Mouse (Mus musculus): ENCODE results near the gene Dpf2.
A peak's percentile ranks its signal among the peaks of the same experiment; 100 is the strongest.

Gene Dpf2

GRCm38 (mm10) chr19:5913007-5913719 lies at the start of gene Dpf2:
TSS of gene Dpf2 (minus strand) at chr19:5913010.
- no peak for DNase-seq (ENCODE audit: low read depth, low spot score)

- no peak for DNase-seq (ENCODE audit: low read depth, low spot score)
Measured at GRCm38 (mm10) chr19:5957371-5957770, 44.6 kb upstream of the Dpf2 start.

- peak; percentile 87 for DNase-seq (ENCODE audit: low read depth, low spot score)
Measured at GRCm38 (mm10) chr19:5956685-5957084, 43.9 kb upstream of the Dpf2 start.

GRCm38 (mm10) chr19:5955704-5956670 lies 43.2 kb upstream of the Dpf2 start:
- DNase-seq (ENCODE audit: low read depth, low spot score): peak; percentile 37

- no peak for DNase-seq (ENCODE audit: low read depth, low spot score)
Measured at GRCm38 (mm10) chr19:5954936-5955335, 42.1 kb upstream of the Dpf2 start.

- DNase-seq (ENCODE audit: low read depth, low spot score): peak; percentile 63
Measured at GRCm38 (mm10) chr19:5954031-5954710, 41.4 kb upstream of the Dpf2 start.

GRCm38 (mm10) chr19:5953201-5953770 lies 40.5 kb upstream of the Dpf2 start:
- no peak for DNase-seq (ENCODE audit: low read depth, low spot score)

- no peak for DNase-seq (ENCODE audit: low read depth, low spot score)
Measured at GRCm38 (mm10) chr19:5952071-5952691, 39.4 kb upstream of the Dpf2 start.

- DNase-seq (ENCODE audit: low read depth, low spot score): no peak
Measured at GRCm38 (mm10) chr19:5951631-5952030, 38.8 kb upstream of the Dpf2 start.

- no peak for DNase-seq (ENCODE audit: low read depth, low spot score)
Measured at GRCm38 (mm10) chr19:5950218-5950617, 37.4 kb upstream of the Dpf2 start.

GRCm38 (mm10) chr19:5945891-5946290 lies 33.1 kb upstream of the Dpf2 start:
- DNase-seq (ENCODE audit: low read depth, low spot score): no peak

GRCm38 (mm10) chr19:5945027-5945426 lies 32.2 kb upstream of the Dpf2 start:
- DNase-seq (ENCODE audit: low read depth, low spot score): no peak

GRCm38 (mm10) chr19:5944145-5944544 lies 31.3 kb upstream of the Dpf2 start:
- DNase-seq (ENCODE audit: low read depth, low spot score): no peak

GRCm38 (mm10) chr19:5943404-5943803 lies 30.6 kb upstream of the Dpf2 start:
- DNase-seq (ENCODE audit: low read depth, low spot score): no peak

- DNase-seq (ENCODE audit: low read depth, low spot score): no peak
Measured at GRCm38 (mm10) chr19:5942581-5942980, 29.8 kb upstream of the Dpf2 start.

- no peak for DNase-seq (ENCODE audit: low read depth, low spot score)
Measured at GRCm38 (mm10) chr19:5940656-5941055, 27.8 kb upstream of the Dpf2 start.

GRCm38 (mm10) chr19:5940173-5940572 lies 27.4 kb upstream of the Dpf2 start:
- DNase-seq (ENCODE audit: low read depth, low spot score): no peak

GRCm38 (mm10) chr19:5939715-5940114 lies 26.9 kb upstream of the Dpf2 start:
- no peak for DNase-seq (ENCODE audit: low read depth, low spot score)

- DNase-seq (ENCODE audit: low read depth, low spot score): no peak
Measured at GRCm38 (mm10) chr19:5938516-5938915, 25.7 kb upstream of the Dpf2 start.

GRCm38 (mm10) chr19:5937836-5938406 lies 25.1 kb upstream of the Dpf2 start:
- no peak for DNase-seq (ENCODE audit: low read depth, low spot score)

Data from ZHBTc4 (cell line).